Mouse (Mus musculus) embryonic facial prominence, embryonic 14.5 days (tissue): Measurements from ENCODE around the gene Zbtb38. TPM values are rescaled to one million over a fixed set of nuclear protein-coding genes. Genes with fewer than 3 reads are reported as not detected.

Source experiments
- ATAC-seq: fragments of 200-750 bp; cut with Nextera tagmentation; 2 replicates; pipeline ENCODE4 v1.8.0; 2017; ENCODE audit warnings: low read depth, moderate number of reproducible peaks, moderate TSS enrichment
- DNase-seq: peaks from one replicate; pipeline ENCODE4 v3.0.0-alpha.2; 2015; ENCODE audit warnings: low spot score
- H3K27ac ChIP-seq: fragments of 300-500 bp; sonication (generic); replicated peaks from 2 replicates; pipeline ENCODE4 v1.5.1; 2014; ENCODE audit warnings: low read depth, mild to moderate bottlenecking, low read length, moderate library complexity
- H3K27me3 ChIP-seq: fragments of 300-500 bp; sonication (generic); replicated peaks from 2 replicates; pipeline ENCODE4 v1.6.1; 2014; ENCODE audit warnings: low read length; ENCODE audit not compliant: control insufficient read depth, insufficient read depth
- H3K36me3 ChIP-seq: fragments of 300-500 bp; sonication (generic); 2 replicates; pipeline ENCODE4 v1.6.1; 2014; ENCODE audit warnings: low read length, mixed read lengths; ENCODE audit not compliant: control insufficient read depth, insufficient read depth
- H3K4me1 ChIP-seq: fragments of 300-500 bp; sonication (generic); 2 replicates; pipeline ENCODE4 v1.6.1; 2014; ENCODE audit warnings: antibody characterized with exemption, low read length; ENCODE audit not compliant: control insufficient read depth, insufficient read depth
- H3K4me2 ChIP-seq: fragments of 300-500 bp; sonication (generic); 2 replicates; pipeline ENCODE4 v1.6.1; 2014; ENCODE audit warnings: low read depth, mild to moderate bottlenecking, low read length, moderate library complexity, mixed read lengths
- H3K4me3 ChIP-seq: fragments of 300-500 bp; sonication (generic); 2 replicates; pipeline ENCODE4 v1.5.1; 2014; ENCODE audit warnings: low read depth, mild to moderate bottlenecking, low read length
- H3K9ac ChIP-seq: fragments of 300-500 bp; sonication (generic); 2 replicates; pipeline ENCODE4 v1.6.1; 2014; ENCODE audit warnings: low read depth, mild to moderate bottlenecking, low read length, moderate library complexity, mixed read lengths
- H3K9me3 ChIP-seq: fragments of 300-500 bp; sonication (generic); 2 replicates; pipeline ENCODE4 v1.6.1; 2016; ENCODE audit warnings: low read length; ENCODE audit not compliant: control insufficient read depth
- WGBS: fragments of 180-500 bp; shearing (Covaris S2); extraction: QIAGEN DNeasy Blood & Tissue Kit; methylation state at CpG from one replicate; pipeline ENCODE4 v1.1.7; 2014; 5-methylcytosine and 5-hydroxymethylcytosine counted together
- polyA plus RNA-seq: library from polyadenylated mRNA; unstranded; fragments of >200 nt; fragmentation: Nextera tagmentation; extraction: Ambion mirVana; gene quantifications from 2 replicates; pipeline ENCODE4 v1.2.1, GENCODE M21; 2014

Zbtb38 gene
- 17.1 and 18.1 TPM in 2 replicates for polyA plus RNA-seq

DNA sequence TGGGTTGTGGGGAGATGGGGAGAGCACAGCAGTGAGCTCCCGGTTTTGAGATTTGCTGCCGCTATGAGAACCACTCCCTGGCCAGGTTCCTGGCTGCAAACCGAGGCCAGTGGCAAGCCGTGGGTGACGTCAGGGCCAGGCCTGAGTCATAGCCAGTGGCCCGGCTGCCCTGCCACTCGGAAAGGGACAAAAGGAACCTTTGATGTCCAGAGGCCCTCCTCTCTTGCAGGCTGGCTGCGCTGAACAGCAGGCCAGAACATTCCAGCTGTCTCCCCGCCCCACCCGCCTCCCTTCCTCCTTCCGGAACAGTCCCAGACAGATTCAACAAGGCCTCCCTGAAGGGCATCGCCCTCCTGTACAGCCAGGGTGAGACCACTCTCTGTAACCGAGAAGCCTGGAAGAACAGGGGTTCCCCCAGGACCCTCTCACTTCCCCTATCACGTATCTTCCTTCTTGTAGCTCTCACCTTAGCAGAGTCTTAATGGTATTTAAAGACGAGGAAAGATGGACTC is at the start of gene Zbtb38:
TSS of gene Zbtb38 (minus strand) at position 229 of the 512 bp plus-strand sequence.
- DNase-seq (peak; percentile 77), ATAC-seq (peak; percentile 86)
- H3K9ac ChIP-seq, result peak within 1 kb of the TSS; percentile 25; the same call in 1 of the 2 replicates
- no peak within 1 kb of the TSS for H3K4me2 ChIP-seq
- peak within 1 kb of the TSS; percentile 4 for H3K27ac ChIP-seq
- 37% methylated on average over 13 of the region's 15 CpGs for WGBS
- H3K4me3 ChIP-seq, result no peak within 1 kb of the TSS
- no peaks in the 10 kb centered on the region for H3K36me3 ChIP-seq
- no peaks in the 10 kb centered on the region for H3K4me1 ChIP-seq
- H3K9me3 ChIP-seq, result peaks cover 6% of the 10 kb centered on the region; the same call in 1 of the 2 replicates
- H3K27me3 ChIP-seq, result no peaks in the 10 kb centered on the region

DNA sequence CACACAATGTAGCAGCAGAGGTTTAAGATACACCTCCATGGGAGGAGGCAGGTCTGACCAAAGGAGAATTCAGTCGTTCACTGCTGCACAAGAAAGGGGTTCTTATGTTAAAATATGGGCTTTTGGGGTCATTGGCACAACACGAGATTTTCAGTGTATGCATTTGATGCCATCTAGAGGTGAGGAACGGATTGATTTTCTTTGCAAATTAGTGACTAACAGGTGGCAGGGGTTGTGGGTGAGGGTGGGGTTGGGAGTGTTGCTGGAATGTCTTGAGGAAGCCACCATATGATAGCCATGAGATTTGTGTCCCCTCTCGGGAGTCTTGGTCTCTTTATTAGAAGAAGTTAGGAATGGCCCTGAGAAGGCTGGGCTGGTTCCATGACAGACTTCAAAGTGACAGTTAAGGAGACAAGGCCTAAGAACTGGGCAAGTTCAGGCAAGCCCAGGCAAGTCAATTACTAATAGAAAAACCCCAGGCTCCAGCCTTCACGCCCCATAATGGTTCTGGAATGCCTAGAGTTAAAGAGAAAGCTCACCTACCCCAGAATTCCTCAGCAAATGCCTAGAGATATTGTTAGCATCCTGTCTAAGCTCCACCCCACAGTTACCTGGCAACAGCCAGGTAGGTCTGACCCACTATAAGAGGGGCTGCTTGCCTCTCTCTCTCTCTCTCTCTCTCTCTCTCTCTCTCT is 47.6 kb upstream of the Zbtb38 start:
- H3K9ac ChIP-seq, result no peak overlapping the region
- H3K4me3 ChIP-seq, result no peak overlapping the region
- ATAC-seq, result peak; percentile 60
- peaks cover 5% of the 10 kb centered on the region for H3K4me1 ChIP-seq
- H3K4me2 ChIP-seq, result no peak overlapping the region
- H3K9me3 ChIP-seq, result no peaks in the 10 kb centered on the region
- WGBS, result 27% methylated on average over 5 of the region's 5 CpGs
- peak; percentile 75 for DNase-seq
- H3K36me3 ChIP-seq, result no peaks in the 10 kb centered on the region
- no peak overlapping the region for H3K27ac ChIP-seq
- H3K27me3 ChIP-seq, result no peaks in the 10 kb centered on the region

DNA sequence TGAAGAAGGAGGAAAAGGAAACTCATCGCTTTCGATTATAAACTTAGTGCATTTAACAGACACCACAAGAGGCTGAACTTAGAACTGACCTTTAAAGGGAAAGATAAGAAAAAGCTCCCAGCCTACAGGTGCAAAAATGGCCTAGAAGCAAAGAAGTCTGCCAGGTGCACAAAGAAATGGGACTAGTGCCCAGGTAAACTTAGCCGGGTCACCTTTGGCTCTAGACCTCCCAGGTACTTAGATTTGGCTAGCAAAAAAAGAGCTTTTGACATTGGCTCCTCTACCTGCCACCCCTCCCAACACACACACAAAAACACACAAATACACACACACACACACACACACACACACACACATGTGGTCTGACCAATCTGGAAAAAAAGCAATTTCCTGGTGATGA is 44.7 kb upstream of the Zbtb38 start:
- no peak for DNase-seq
- 93% methylated on average over 3 of the region's 3 CpGs for WGBS

DNA sequence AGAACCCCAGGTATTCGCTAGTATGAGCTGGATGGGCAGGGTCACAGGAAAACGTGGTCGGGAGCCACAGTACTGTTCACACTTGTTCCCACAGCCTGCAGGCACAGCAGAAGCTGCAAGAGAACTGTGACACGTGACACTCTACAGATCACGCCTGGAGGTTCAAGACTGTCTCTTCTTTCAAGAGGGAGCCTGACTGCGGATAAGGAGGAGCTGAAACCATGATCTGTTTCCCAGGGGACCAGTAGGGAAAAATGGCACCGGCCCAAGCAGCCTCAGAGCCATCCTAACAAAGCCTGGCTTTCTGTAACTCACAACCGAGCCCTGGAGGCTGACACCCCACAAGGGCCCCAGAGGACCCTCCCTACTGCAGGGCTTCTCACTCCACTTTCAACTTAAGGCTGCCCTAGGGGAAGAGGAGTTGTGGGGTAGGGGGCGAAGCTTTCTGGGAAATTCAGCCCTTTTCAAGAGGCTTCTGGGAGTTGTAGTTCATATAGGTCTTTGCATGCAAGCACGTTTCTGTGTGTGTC is 42.8 kb upstream of the Zbtb38 start:
- DNase-seq (peak; percentile 87), ATAC-seq (peak; percentile 88)
- Histone ChIP-seq H3K9me3 (no peaks in the 10 kb centered on the region), H3K36me3 (no peaks in the 10 kb centered on the region), H3K9ac (peak overlapping the region; percentile 70), H3K4me1 (peaks cover 7% of the 10 kb centered on the region), H3K4me2 (peak overlapping the region; percentile 83), H3K4me3 (peak overlapping the region; percentile 48), H3K27me3 (no peaks in the 10 kb centered on the region), H3K27ac (peak overlapping the region; percentile 77)
- WGBS, result 3% methylated on average over 10 of the region's 10 CpGs

More for the DNA sequence above, 44.7 kb upstream of the Zbtb38 start:
- H3K4me2 ChIP-seq, result no peak overlapping the region
- H3K4me1 ChIP-seq, result peaks cover 7% of the 10 kb centered on the region
- no peaks in the 10 kb centered on the region for H3K9me3 ChIP-seq
- no peak for ATAC-seq
- H3K36me3 ChIP-seq, result no peaks in the 10 kb centered on the region
- no peak overlapping the region for H3K27ac ChIP-seq
- H3K27me3 ChIP-seq, result no peaks in the 10 kb centered on the region
- H3K9ac ChIP-seq, result no peak overlapping the region
- no peak overlapping the region for H3K4me3 ChIP-seq

- Histone ChIP-seq H3K4me2 (no peak overlapping the region), H3K4me1 (peaks cover 7% of the 10 kb centered on the region), H3K27ac (no peak overlapping the region), H3K9ac (no peak overlapping the region), H3K36me3 (no peaks in the 10 kb centered on the region), H3K9me3 (no peaks in the 10 kb centered on the region), H3K4me3 (no peak overlapping the region), H3K27me3 (no peaks in the 10 kb centered on the region)
- DNase-seq (no peak), ATAC-seq (no peak)
- 97% methylated on average over 2 of the region's 2 CpGs for WGBS
These were observed 42.0 kb upstream of the Zbtb38 start for GRCm38 (mm10) chr9:96794601-96795000.

- no peak overlapping the region for H3K4me3 ChIP-seq
- H3K4me1 ChIP-seq, result peaks cover 7% of the 10 kb centered on the region
- DNase-seq, result no peak
- no peaks in the 10 kb centered on the region for H3K27me3 ChIP-seq
- H3K4me2 ChIP-seq, result no peak overlapping the region
- WGBS, result 71% methylated on average over 2 of the region's 2 CpGs
- no peaks in the 10 kb centered on the region for H3K36me3 ChIP-seq
- no peaks in the 10 kb centered on the region for H3K9me3 ChIP-seq
- H3K27ac ChIP-seq, result no peak overlapping the region
- no peak overlapping the region for H3K9ac ChIP-seq
- ATAC-seq, result no peak
These were observed 39.9 kb upstream of the Zbtb38 start for GRCm38 (mm10) chr9:96792543-96792942.

- ATAC-seq, result no peak
- Histone ChIP-seq H3K9me3 (no peaks in the 10 kb centered on the region), H3K4me2 (no peak overlapping the region), H3K4me1 (peaks cover 4% of the 10 kb centered on the region), H3K27ac (no peak overlapping the region), H3K36me3 (no peaks in the 10 kb centered on the region), H3K4me3 (no peak overlapping the region), H3K9ac (no peak overlapping the region), H3K27me3 (no peaks in the 10 kb centered on the region)
- WGBS, result 38% methylated on average over 4 of the region's 4 CpGs
- DNase-seq, result no peak
These were observed 37.9 kb upstream of the Zbtb38 start for GRCm38 (mm10) chr9:96790389-96791007.

GRCm38 (mm10) chr9:96789906-96790305 is 37.3 kb upstream of the Zbtb38 start:
- no peak overlapping the region for H3K27ac ChIP-seq
- H3K4me1 ChIP-seq, result no peaks in the 10 kb centered on the region
- no peaks in the 10 kb centered on the region for H3K27me3 ChIP-seq
- ATAC-seq (no peak), DNase-seq (no peak)
- WGBS, result 64% methylated on average over 3 of the region's 3 CpGs
- no peak overlapping the region for H3K4me3 ChIP-seq
- no peak overlapping the region for H3K9ac ChIP-seq
- no peaks in the 10 kb centered on the region for H3K9me3 ChIP-seq
- H3K36me3 ChIP-seq, result no peaks in the 10 kb centered on the region
- H3K4me2 ChIP-seq, result no peak overlapping the region
